Mouse (Mus musculus) neural tube, postnatal 0 days (tissue): ENCODE measurements around the gene Krtap31-2. TPM values are rescaled to one million over a fixed set of nuclear protein-coding genes. Genes with fewer than 3 reads are reported as not detected.

Experiments used
- polyA plus RNA-seq: library from polyadenylated mRNA; unstranded; fragments of >200 nt; fragmentation: Nextera tagmentation; extraction: Ambion mirVana; gene quantifications from 2 replicates; pipeline ENCODE4 v1.2.1, GENCODE M21; 2015

Krtap31-2 gene
- not detected in 2 replicates for polyA plus RNA-seq

GRCm38 (mm10) chr11:99935991-99936390, at the start of gene Krtap31-2:
Gene Krtap31-2 (plus strand): TSS chr11:99936291.

GRCm38 (mm10) chr11:99907620-99908019, 28.5 kb upstream of the Krtap31-2 start, which contains the start of gene Krtap31-1:
Gene Krtap31-1 (plus strand): TSS chr11:99907920.

GRCm38 (mm10) chr11:99914451-99914850, 21.6 kb upstream of the Krtap31-2 start, which contains the start of gene Gm11565:
Gene Gm11565 (plus strand): TSS chr11:99914751.

GRCm38 (mm10) chr11:99948175-99948574, 12.1 kb downstream of the Krtap31-2 start, which contains the start of gene Krtap9-5:
Gene Krtap9-5 (plus strand): TSS chr11:99948475.

GRCm38 (mm10) chr11:99978953-99979352, 42.9 kb downstream of the Krtap31-2 start, which contains the start of gene Krtap29-1:
Gene Krtap29-1 (minus strand): TSS chr11:99979053.

GRCm38 (mm10) chr11:99986180-99986647, 50.1 kb downstream of the Krtap31-2 start, which contains the start of gene Krtap16-1:
Gene Krtap16-1 (minus strand): TSS chr11:99986597.

Other genes starting within 250 kb of the Krtap31-2 start
- gene Gm14190, start 245.6 kb upstream of the Krtap31-2 start, polyA plus RNA-seq: not detected in 2 replicates
- not detected in 2 replicates for gene Gm14180, start 202.0 kb upstream of the Krtap31-2 start, polyA plus RNA-seq
- gene Gm11595, start 163.4 kb upstream of the Krtap31-2 start, polyA plus RNA-seq: not detected in 2 replicates
- gene Krtap4-8, start 155.6 kb upstream of the Krtap31-2 start, polyA plus RNA-seq: not detected in 2 replicates
- not detected in 2 replicates for gene Krtap4-9, start 151.1 kb upstream of the Krtap31-2 start, polyA plus RNA-seq
- not detected in 2 replicates for gene Gm11596, start 142.8 kb upstream of the Krtap31-2 start, polyA plus RNA-seq
- not detected in 2 replicates for gene Gm11569, start 137.4 kb upstream of the Krtap31-2 start, polyA plus RNA-seq
- not detected in 2 replicates for gene Gm11554, start 131.8 kb upstream of the Krtap31-2 start, polyA plus RNA-seq
- gene Krtap4-13, start 126.4 kb upstream of the Krtap31-2 start, polyA plus RNA-seq: not detected in 2 replicates
- gene Gm11564, start 120.6 kb upstream of the Krtap31-2 start, polyA plus RNA-seq: not detected in 2 replicates
- gene 2300003K06Rik, start 98.2 kb upstream of the Krtap31-2 start, polyA plus RNA-seq: not detected in 2 replicates
- gene Krtap4-16, start 84.7 kb upstream of the Krtap31-2 start, polyA plus RNA-seq: not detected in 2 replicates
- gene Gm11568, start 78.4 kb upstream of the Krtap31-2 start, polyA plus RNA-seq: not detected in 2 replicates
- not detected in 2 replicates for gene Gm11559, start 71.8 kb upstream of the Krtap31-2 start, polyA plus RNA-seq
- not detected in 2 replicates for gene Krtap9-1, start 62.9 kb upstream of the Krtap31-2 start, polyA plus RNA-seq
- not detected in 2 replicates for gene Gm11567, start 57.1 kb upstream of the Krtap31-2 start, polyA plus RNA-seq
- not detected in 2 replicates for gene Krtap31-1, start 28.4 kb upstream of the Krtap31-2 start, polyA plus RNA-seq
- gene Gm11565, start 21.5 kb upstream of the Krtap31-2 start, polyA plus RNA-seq: not detected in 2 replicates
- gene Krtap9-5, start 12.2 kb downstream of the Krtap31-2 start, polyA plus RNA-seq: not detected in 2 replicates
- not detected in 2 replicates for gene Krtap29-1, start 42.8 kb downstream of the Krtap31-2 start, polyA plus RNA-seq
- 0.15 TPM in 2 replicates for gene Krtap16-1, start 50.3 kb downstream of the Krtap31-2 start, polyA plus RNA-seq
- gene Krtap17-1, start 57.7 kb downstream of the Krtap31-2 start, polyA plus RNA-seq: 3.1 and 3.3 TPM in 2 replicates
- gene Krt33a, start 79.9 kb downstream of the Krtap31-2 start, polyA plus RNA-seq: not detected in 2 replicates
- gene Krt33b, start 93.6 kb downstream of the Krtap31-2 start, polyA plus RNA-seq: 0.14 and 0.22 TPM in 2 replicates
- 0.09 TPM in 1 of 2 replicates, not detected in the other for gene Krt34, start 105.3 kb downstream of the Krtap31-2 start, polyA plus RNA-seq
- not detected in 2 replicates for gene Krt31, start 114.3 kb downstream of the Krtap31-2 start, polyA plus RNA-seq
- gene Krt32, start 151.9 kb downstream of the Krtap31-2 start, polyA plus RNA-seq: not detected in 2 replicates
- 0.19 and 0.25 TPM in 2 replicates for gene Krt35, start 159.9 kb downstream of the Krtap31-2 start, polyA plus RNA-seq
- 0.09 TPM in 1 of 2 replicates, not detected in the other for gene Krt36, start 169.3 kb downstream of the Krtap31-2 start, polyA plus RNA-seq
- 0.18 and 0.27 TPM in 2 replicates for gene Krt13, start 185.3 kb downstream of the Krtap31-2 start, polyA plus RNA-seq
- 0.13 and 0.25 TPM in 2 replicates for gene Krt15, start 199.6 kb downstream of the Krtap31-2 start, polyA plus RNA-seq
- 5.0 and 6.1 TPM in 2 replicates for gene Krt19, start 212.4 kb downstream of the Krtap31-2 start, polyA plus RNA-seq